Mouse (Mus musculus) spleen, postnatal 36 days (tissue): ENCODE measurements around the gene A230050P20Rik.

Source experiments
- DNase-seq, 2 experiments: peaks; one replicate each; pipeline ENCODE4 v3.0.0; 2022; ENCODE audit warnings: low spot score in 2 of 2, mixed read lengths in 1 of 2

The A230050P20Rik gene

DNA sequence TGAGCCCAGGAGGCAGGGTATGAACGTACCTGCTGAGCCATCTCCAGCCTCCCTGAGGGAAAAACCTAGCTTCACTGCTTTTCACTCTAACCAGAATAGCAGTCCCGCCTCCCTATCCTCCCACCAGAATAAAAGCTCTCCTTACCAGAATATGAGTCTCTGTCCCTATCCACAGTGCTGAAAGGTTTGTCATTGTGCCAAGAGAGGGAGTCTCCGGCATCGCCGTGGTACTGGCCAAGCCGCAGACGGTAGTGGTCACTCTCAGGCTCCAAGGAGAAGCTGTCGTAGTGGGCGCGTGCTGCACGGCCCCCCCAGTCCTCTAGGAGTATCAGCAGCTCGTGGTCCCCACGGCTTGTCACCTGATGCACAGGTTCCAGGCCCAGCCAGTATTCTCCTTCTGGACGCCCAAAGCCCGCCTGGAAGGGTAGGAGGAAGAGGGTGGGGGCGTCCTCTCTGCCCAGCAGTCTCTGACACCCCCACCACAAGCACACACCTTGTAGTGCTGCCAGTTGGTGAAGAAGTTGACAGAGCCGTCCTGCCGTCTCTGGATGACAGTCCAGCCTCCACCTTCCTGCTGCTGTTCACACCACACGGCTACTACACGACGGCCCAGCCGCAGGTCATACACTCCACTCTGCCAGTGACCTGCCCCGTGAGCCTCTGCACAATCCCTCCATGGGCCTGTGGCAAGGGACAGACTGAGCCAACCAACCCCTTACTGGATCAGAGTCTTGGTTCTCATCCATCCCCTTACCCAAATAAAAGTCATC lies 6.8 kb downstream of the A230050P20Rik start:
- DNase-seq = no peak

DNA sequence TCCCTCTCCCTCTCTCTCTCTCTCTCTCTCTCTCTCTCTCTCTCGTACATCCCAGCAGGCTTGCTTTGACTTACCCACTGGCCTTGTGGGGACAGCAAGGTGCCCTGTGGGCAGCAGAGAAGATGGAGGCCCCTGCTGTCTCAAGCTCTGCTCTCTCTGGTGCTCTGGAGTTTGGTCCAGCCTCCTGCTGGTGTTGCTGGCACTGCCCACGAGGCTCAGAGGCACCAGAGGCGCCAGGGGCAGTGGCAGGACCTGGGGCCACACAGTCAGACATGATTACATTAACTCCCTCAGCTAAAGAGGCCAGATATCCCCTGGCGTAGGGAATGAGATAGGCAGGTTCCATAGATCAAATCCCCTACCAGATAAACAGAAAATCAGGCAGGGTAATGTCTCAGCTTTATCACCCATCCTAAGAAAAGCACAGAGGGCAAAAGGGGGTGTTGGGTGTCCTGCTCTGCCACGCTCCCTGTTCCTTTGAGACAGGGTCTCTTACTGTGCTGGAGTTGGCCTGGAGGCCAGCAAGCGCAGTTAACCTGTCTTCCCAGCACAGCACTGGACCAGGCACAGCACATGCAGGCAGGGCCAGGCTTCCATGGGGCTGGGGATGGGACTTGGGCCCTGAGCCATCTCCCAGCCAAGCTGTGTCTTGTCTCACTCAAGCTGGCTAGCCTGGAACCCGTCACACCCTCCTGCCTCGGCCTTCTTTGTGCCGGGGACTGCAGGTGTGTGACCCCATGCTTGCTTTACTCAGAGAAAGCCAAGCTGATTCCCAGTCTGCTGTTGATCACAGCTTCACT lies 8.1 kb downstream of the A230050P20Rik start:
- no peak for DNase-seq

DNA sequence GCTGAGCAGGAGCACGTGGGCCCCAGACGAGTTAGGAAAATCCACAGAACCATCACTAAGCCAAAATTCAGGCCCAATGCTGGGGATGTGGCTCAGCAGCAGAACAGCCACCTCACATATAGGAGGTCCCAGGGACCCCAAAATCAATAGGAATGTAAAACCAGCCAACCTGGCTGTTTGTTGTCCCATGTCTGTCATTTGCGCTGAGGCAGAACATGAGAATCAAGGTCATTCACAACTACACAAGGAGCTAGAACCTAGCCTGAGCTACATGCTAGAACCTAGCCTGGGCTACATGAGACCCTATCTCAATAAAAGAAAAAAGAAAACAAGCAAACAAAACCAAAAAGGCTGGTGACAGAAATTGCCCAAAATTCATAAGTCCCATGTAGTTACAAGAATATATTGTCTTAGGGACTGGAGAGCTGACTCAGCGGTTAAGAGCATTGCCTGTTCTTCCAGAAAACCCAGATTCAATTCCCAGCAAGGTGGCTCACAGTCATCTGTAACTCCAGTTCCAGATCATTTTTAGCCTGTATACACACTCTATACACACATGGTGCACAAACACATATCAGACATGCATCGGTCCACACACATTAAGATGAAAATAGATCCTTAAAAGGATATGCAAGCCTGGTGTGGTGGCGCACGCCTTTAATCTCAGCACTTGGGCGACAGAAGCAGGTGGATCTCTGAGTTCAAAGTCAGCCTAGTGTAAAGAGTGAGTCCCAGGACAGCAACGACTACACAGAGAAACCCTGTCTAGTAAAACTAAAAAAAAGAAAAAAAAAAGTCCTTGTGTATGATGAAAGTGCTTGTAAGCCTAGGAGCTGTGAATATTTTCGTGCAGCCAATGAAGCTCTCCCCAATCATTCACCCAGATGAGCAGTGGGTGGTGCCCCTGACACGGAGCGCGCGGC lies 8.9 kb downstream of the A230050P20Rik start:
- DNase-seq = no peak

DNA sequence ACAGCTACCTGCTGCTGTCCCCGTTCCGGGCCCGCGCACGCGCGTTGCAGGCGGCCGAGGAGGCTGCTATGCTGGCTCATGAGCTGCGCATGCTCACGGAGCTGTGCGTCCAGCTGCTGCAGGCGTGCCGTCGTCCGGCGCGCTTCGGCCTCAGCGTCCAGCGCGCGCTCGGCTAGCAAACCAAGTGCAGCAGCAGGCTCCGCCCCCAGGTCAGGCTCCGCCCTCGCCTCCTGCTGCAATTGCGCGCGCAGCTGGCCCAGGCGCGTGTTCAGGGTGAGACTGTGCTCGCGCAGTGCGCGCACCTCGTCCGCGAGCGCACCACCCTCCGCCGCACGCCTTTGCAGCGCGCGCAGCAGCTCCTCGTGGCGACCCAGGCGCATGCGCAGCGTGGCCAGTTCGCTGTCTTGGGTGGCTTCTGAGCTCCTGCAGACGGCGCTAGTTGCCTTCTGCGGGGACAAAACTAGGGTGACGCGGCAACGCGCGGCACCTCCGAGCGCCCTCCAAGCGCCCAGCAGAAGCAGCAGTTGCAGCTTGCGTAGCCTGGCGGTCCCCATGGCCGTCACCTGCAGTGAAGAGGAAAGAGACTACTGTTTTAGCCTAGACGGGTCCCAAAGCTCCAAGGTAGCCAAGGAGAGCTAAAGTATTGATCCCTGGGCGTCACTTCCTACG lies 9.7 kb downstream of the A230050P20Rik start:
- DNase-seq = peak; percentile 99 to 100

DNA sequence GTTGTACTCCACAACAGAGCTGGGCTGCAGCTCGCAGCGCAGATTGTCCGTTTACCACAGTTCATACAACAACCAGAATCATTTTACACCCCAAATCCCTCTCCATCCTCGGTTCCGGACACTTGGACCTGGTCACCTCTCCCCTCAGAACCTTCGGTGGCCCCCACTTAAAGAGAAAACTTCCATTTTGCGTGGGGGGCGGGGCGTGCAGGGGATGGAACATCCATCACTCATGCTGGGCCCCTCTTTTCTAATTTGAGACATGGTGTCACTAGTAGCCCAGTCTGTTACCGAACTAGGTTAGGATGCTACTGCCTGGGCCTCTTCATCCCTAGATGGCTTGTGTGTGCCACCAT lies 10.2 kb downstream of the A230050P20Rik start:
- peak in 1 of 2 experiments; percentile 50 for DNase-seq

DNA sequence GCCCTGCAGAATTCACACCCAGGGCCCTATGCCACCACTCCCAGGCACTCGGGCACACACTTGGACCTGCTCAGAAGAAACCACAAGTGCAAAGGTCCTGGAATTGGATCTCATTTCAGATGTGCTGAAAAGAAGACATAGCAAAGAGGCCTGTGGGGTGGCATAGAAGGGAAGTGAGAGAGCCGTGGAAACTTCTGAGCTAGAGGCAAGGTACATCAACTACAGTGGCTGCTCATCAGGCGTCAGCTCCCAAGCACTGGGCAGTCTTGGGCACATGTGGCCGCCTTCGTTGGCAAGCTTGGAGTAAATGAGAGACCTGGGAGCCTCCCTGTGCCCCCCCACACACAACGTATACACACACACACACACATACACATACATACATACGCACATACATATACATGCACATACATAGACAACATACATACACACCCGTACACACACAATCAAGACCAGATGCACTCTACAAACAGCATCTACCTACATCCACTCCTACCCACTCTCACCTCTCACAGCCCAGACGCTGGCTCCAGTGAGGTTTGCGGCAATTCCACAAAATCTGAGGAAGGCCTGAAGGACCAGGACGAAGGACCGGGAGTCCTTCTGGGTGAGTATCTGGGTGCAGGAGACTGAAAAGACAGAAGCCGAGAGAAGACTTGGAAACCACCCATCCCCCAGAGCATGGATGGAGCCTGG lies 10.8 kb downstream of the A230050P20Rik start, which contains the start of gene Angptl6:
Gene Angptl6, minus strand, starts transcription at position 631 of the 696 bp plus-strand sequence.
- DNase-seq = no peak

DNA sequence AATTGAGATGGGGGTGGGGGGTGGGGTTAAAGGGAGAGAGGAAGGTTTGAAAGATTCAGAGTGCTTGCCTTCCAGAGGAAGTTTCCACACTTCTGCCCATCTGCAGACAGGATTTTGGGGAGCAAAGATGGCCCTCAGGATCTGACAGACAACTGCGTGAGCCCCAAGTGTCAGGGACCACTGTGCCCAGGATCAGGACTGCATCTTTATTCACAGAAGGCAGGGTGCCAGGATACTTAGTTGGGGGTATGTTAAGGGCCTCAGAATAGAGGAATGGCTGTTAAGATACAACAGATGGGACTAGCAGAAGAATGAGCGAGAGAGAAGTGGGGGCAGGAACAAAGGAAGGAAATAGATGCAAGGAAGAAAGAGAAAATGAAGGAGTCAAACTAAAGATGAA lies 18.1 kb downstream of the A230050P20Rik start:
- DNase-seq = no peak

DNA sequence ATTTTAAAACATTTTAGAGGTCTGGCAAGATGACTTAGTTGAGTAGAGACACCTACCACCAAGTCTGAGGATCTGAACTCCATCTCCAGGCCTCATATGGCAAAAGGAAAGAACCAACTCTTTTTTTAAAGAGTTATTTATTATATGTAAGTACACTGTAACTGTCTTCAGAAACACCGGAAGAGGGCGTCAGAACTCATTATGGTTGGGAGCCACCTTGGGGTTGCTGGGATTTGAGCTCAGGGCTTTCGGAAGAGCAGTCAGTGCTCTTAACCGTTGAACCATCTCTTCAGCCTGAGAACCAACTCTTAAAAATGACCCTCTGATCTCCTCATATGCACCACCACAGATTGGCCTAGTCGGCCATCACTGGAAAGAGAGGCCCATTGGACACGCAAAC lies 18.7 kb downstream of the A230050P20Rik start:
- no peak for DNase-seq

DNA sequence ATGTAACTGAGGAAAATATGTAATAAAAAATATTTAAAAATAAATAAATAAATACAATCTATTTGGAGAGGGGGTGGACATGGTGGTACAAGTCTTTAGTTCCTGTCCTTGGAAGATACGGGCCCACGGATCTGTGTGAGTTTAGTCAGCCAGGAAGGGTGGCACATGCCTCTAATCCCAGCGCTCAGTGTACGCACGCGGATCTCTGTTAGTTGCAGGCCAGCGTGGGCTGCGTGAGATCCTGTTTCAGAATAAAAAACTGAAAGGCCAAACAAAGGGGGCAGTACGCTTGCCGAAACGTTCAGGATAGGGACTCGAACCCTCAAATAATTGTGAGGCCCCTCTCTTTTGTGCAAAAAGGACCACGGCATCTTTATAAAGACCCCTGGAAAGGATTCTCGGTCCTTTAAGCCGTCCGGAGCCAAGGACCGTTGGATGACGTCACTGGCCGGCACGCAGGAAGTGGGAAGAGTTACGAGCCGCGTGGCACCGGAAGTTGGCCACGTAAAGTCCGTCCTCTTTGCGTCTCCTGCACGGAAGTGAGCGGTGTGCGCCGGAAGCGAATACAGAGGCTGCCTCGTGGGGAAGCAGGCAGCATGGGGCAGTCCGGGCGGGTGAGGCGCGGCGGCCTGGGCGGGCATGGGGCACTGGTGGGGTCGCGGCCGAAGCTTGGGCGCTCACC lies 19.4 kb downstream of the A230050P20Rik start, which contains the start of gene Ppan:
Gene Ppan, plus strand, starts transcription at position 472 of the 682 bp plus-strand sequence.
- peak; percentile 95 for DNase-seq

DNA sequence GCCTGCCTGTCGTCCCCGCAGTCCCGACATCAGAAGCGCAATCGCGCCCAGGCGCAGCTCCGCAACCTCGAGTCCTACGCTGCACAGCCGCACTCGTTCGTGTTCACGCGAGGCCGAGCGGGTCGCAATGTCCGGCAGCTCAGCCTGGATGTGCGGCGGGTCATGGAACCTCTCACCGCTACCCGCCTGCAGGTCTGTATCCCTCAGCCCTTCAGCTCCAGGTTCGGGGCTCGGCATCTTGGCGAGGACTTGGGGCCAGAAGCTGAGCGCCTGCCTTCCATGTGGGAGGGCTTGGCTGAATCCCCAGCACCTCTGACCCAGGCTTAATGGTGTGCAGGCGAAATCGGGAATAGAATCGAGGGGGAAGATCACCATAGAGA lies 19.9 kb downstream of the A230050P20Rik start:
- no peak for DNase-seq

DNA sequence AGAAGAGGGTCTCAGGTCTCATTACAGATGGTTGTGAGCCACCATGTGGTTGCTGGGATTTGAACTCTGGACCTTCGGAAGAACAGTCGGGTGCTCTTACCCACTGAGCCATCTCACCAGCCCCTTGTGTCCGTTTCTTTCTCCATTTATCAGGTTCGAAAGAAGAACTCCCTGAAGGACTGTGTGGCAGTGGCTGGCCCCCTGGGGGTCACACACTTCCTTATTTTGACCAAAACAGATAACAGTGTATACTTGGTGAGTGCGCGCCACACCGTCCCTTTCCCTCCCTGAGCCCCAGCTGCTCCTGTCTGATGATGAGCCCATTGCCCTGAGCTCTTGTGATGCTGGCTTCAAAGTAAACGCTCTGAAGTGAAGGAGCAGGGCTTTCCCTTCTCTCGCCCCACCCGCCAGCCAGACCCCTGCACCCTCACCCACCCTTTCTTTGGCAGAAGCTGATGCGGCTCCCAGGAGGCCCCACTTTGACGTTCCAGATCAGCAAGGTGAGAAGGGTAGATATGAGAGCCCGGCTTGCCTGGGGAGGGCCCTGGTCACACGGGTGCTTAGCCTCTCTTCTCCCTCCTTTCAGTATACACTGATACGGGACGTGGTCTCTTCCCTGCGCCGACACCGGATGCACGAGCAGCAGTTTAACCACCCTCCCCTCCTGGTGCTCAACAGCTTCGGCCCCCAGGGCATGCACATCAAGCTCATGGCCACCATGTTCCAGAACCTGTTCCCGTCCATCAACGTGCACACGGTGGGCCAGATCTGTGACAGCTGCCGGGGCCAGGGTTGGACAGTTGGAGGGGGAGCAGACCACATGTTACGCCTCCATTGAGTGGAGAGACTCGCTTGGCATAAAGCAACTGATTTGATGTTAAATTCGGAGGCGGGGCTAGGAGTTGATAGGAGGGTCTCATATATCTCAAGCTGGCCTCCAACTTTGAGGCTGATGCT lies 21.0 kb downstream of the A230050P20Rik start:
- peak; percentile 67 to 72 for DNase-seq

DNA sequence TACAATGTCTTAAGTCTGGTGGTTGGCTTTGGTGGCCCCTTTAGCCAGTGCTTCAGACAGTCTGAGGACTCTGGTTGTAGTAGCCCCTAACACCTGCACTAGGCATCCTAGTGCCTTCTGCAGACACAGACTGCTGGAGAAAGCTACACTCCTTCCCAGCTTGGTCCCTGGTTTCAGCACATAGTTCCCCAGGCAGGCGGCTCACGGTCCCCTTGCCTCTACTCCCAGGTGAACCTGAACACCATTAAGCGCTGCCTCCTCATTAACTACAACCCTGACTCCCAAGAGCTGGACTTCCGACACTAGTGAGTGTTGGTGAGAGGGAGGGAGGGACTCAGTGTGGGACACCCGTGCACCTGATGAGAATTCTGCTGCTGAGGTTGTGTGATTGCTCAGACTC lies 22.0 kb downstream of the A230050P20Rik start:
- no peak for DNase-seq

DNA sequence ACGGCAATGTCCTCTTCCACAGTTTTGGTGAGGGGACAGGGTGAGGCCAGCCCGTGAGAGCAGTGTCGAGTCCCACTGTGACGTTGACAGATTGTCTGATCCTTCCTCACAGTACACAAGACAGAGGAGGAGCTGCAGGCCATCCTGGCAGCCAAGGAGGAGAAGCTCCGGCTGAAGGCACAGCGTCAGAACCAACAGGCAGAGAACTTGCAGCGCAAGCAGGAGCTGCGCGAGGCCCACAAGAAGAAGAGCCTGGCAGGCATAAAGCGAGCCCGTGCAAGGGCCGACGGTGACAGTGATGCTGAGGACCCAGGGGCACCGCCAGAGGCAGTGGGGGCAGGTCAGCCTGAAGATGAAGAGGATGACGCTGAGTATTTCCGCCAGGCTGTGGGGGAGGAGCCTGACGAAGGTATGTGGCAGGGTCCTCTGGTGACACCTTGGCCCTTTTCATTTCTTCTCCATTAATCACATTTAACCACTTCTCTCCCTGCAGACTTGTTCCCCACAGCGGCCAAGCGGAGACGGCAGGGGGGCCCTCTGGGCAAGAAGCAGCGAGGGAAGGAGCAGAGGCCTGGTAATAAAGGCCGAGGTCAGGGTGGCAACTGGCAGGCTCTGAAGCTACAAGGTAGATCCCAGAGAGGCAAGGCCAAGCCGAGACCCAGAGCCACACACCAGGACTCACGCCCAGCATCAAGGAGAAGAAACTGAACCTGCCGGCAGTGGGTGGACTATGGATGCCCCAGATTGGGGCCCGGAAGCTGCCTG lies 23.1 kb downstream of the A230050P20Rik start:
- no peak for DNase-seq

DNA sequence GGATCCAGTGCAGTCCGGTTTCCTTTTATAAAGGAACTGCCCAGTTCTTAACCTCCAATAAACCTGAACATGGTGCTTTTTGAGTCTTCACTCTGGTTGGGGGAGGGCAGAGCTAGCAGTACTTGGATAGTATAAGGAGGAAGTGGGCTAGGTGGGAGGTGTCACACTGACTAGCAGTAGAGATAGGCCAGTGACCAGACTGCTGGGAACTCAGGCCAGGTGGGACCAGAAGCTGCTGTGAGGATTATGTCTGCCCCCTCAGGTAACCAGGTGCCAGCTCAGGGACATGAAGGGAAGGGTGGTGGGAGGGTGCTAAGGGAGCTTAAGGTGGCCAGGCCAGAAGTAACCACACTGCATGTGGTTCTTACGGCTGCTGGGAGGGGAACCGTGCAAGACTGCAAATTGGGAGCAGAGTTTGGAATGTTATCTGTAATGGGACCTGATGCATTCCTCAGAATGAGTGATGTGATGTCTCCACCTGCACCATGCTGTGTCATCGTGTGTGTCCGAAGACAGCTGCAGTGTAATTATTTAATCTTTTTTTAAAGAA lies 23.7 kb downstream of the A230050P20Rik start:
- no peak for DNase-seq

DNA sequence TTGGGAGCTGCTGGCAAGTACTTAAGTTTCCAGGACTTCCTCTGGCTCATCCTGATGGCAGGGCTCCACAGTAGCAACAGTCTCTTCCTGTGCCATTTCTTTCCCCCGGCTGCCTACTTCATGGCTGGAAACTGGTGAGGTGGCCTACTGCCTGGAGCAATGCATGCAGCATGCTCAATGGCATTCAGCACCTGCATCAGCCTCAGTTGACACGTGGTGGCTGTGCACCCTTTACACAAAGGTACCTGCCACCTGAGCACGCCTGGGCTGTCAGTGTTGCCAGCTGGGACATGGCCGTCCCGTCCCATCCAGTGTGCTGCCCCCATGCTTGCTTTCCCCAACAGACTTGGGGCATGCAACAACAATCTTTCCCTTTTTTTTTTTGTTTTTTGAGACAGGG lies 24.6 kb downstream of the A230050P20Rik start:
- DNase-seq = no peak

DNA sequence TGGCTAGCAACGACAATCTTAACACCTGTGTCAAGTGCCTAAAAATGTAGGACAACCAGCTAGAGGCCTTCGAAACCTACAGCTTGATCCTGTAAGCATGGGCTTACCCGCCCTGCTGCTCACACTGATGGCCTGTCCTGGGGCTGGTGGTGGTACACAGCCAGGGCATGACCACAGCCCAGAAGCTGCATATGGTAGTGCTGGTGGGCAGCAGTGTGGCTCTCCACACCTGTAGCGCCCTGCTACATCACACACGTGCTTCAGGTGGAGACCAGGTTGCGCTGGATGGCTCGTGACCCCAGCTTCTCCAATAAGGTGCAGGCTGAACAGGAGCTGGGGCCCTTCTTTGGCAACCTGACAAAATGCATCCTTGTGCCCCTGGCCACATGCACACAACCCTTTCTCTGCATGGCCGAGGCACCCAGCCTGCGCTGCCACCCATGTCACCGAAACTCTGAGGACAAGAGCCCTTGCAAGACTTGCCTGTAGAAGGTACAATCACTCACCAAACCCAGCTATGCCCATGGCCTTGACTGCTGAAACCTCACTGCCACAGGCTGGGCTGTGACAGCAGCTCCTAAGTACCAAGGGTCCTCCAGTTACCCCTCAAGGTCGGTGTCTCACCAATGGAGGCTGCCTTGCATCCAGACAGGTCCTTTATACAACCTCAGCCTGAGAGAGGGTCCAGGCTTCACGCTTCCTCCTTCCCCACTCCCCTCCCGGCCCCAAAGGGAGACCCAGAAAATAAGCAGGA lies 25.3 kb downstream of the A230050P20Rik start:
- DNase-seq = no peak

DNA sequence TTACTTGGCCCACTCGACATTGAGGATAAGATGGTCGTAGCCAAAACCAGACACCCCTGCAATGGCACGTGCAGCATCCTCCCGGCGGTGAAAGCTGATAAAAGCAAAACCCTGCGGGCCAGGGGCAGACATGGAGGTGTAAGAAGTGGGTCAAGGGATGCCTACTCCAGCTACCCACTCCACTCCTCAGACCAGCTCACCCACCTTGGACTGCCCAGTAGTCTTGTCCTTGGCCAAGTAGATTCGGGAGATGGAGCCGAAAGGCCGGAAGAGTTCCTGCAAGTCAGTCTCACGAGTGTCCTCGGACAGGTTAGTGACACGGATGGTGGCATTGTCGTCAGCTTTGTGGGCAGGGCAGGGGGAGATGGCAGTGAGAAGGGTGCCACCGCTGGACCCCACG lies 26.2 kb downstream of the A230050P20Rik start:
- no peak for DNase-seq
